Mouse (Mus musculus): ENCODE data around the gene Nsun4. TPM values are rescaled to one million over a fixed set of nuclear protein-coding genes. Genes with fewer than 3 reads are reported as not detected.

Nsun4 gene
- polyA plus RNA-seq (2016; fragmentation: Nextera tagmentation; extraction: Ambion mirVana), result 10.7 and 11.4 TPM in 2 replicates

DNA sequence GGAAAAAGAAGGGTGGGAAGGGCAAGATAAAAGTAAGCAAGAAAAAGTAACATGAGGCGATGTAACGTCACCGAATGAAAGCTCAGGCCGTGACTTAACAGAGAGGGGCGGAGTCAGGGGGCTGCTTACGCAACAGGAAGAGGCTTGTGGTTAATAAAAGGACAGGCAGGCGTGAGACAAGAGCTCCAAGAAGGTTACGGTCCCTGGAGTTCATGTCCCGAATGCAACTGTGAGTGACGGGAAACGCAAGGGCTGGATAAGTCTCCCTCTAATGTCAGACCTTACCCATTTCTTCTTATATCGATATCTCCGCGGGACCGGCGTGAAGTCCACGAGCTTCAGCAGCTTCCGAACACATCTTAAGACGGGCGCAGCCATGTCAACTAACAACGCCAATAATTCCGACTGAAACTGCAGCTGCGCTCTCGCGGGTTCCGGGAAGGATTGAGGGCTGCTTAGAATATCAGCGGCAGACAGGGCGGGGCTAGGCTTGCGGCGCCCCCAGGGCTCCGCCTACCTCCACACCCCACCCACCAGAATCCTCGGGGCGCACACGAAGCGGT lies at the start of gene Nsun4:
TSS of gene Nsun4 (minus strand) at position 478 of the 563 bp plus-strand sequence.
- Histone ChIP-seq H3K27ac (peak within 1 kb of the TSS; percentile 95), H3K4me1 (peaks cover 27% of the 10 kb centered on the region), H3K27me3 (replicated peaks) (no peaks in the 10 kb centered on the region), H3K9me3 (replicated peaks) (no peaks in the 10 kb centered on the region), H3K4me2 (peak within 1 kb of the TSS; percentile 95), H3K9ac (peak within 1 kb of the TSS; percentile 73), H3K36me3 (peaks cover 3% of the 10 kb centered on the region; the same call in 1 of the 2 replicates), H3K4me3 (peak within 1 kb of the TSS; percentile 69)
- under 1% methylated on average over 35 of the region's 35 CpGs for WGBS (ENCODE audit: insufficient replicate concordance)
- peak; percentile 96 for ATAC-seq

DNA sequence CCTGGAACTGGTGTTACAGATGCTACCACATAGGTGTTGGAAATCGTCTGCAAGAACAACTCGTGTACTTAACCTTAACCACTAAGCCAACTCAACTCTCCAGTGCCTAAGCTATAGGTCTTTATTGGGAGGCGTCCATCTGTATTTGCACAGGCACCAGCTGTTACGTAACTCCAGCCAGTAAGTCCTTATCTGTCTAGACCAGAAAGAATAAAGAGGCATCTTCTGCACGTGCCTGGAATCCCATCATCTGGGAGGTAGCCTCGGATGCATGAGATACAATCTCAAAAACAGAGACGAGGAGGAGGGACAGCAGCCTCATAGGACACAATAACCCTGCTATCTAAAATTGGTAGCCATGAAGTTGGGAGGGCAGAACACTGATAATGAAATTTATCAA lies 47.3 kb upstream of the Nsun4 start:
- 20% methylated on average over 7 of the region's 7 CpGs for whole genome bisulfite sequencing (ENCODE audit: insufficient replicate concordance)
- peak overlapping the region; percentile 27; the same call in 1 of the 2 replicates for H3K4me2 ChIP-seq
- H3K4me1 ChIP-seq, result peaks cover 28% of the 10 kb centered on the region
- peaks cover 100% of the 10 kb centered on the region for H3K36me3 ChIP-seq
- H3K9me3 ChIP-seq (replicated peaks), result no peaks in the 10 kb centered on the region
- no peaks in the 10 kb centered on the region for H3K27me3 ChIP-seq (replicated peaks)
- no peak overlapping the region for H3K4me3 ChIP-seq
- peak overlapping the region; percentile 74 for H3K27ac ChIP-seq
- peak; percentile 84 for ATAC-seq
- H3K9ac ChIP-seq, result no peak overlapping the region

DNA sequence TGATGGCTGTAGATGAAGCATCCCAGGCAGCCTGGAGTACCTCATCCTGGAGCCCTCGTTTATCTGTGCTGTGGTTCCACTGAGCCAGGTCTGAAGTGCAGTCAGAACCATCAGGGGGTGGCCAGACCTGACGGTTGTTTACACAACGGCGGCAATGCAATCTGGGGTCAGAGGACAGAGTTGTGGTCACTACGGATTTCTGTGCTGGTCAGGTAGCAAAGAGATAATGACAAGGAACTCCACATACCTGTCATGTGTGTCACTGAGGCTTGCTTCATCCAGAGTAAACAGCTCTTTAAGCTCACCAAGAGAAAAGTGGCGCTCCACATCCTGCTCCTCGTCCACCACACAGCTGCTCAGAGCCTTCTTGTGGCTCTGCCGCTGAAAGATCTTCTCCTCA lies 43.5 kb upstream of the Nsun4 start:
- Histone ChIP-seq H3K4me2 (no peak overlapping the region), H3K4me3 (no peak overlapping the region), H3K27ac (peak overlapping the region; percentile 56), H3K9ac (no peak overlapping the region), H3K4me1 (peaks cover 26% of the 10 kb centered on the region), H3K27me3 (replicated peaks) (no peaks in the 10 kb centered on the region), H3K36me3 (peaks cover 100% of the 10 kb centered on the region), H3K9me3 (replicated peaks) (no peaks in the 10 kb centered on the region)
- peak; percentile 17; the same call in 1 of the 2 replicates for ATAC-seq
- WGBS (ENCODE audit: insufficient replicate concordance), result 76% methylated on average over 8 of the region's 8 CpGs

- Histone ChIP-seq H3K9me3 (replicated peaks) (no peaks in the 10 kb centered on the region), H3K4me3 (no peak overlapping the region), H3K4me1 (peaks cover 17% of the 10 kb centered on the region), H3K9ac (no peak overlapping the region), H3K27me3 (replicated peaks) (no peaks in the 10 kb centered on the region), H3K27ac (no peak overlapping the region), H3K4me2 (no peak overlapping the region), H3K36me3 (peaks cover 100% of the 10 kb centered on the region)
- WGBS (ENCODE audit: insufficient replicate concordance), result 80% methylated on average over 10 of the region's 10 CpGs
- ATAC-seq, result no peak
These were observed 42.6 kb upstream of the Nsun4 start for GRCm38 (mm10) chr4:116096291-116096690.

DNA sequence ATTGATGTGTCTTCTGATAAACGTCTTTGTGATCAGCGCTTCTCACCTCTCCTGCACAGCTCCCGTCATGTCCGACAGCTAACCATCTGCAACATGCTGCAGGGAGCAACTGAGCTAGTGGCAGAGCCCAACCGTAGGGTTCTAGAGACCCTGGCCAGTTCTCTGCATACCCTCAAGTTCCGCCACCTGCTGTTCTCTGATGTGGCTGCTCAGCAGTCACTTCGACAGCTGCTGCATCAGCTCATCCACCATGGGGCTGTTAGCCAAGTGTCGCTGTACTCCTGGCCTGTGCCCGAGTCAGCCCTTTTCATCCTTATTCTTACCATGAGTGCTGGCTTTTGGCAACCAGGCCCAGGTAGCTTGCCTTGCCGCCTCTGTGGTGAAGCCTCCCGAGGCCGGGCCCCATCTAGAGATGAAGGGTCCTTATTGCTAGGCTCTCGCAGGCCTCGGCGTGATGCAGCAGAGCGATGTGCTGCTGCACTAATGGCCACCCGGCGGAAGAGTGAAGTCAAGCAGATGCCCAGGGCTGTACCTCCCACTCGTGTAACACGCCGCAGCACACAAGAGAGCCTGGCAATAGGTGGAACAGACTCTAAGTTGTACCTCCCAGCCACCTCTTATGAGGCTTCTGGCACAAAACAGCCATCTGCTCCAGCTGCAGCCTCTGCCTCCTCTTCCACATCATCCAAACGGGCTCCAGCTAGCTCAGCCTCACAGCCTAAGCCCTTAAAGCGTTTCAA lies 35.0 kb upstream of the Nsun4 start:
- no peak overlapping the region for H3K27ac ChIP-seq
- no peaks in the 10 kb centered on the region for H3K27me3 ChIP-seq (replicated peaks)
- no peak overlapping the region for H3K4me3 ChIP-seq
- no peak for ATAC-seq
- no peak overlapping the region for H3K4me2 ChIP-seq
- 85% methylated on average over 23 of the region's 23 CpGs for WGBS (ENCODE audit: insufficient replicate concordance)
- no peak overlapping the region for H3K9ac ChIP-seq
- no peaks in the 10 kb centered on the region for H3K4me1 ChIP-seq
- H3K36me3 ChIP-seq, result peaks cover 96% of the 10 kb centered on the region
- H3K9me3 ChIP-seq (replicated peaks), result no peaks in the 10 kb centered on the region

- H3K27ac ChIP-seq, result peak overlapping the region; percentile 97
- peaks cover 42% of the 10 kb centered on the region for H3K36me3 ChIP-seq
- H3K27me3 ChIP-seq (replicated peaks), result no peaks in the 10 kb centered on the region
- H3K9ac ChIP-seq, result peak overlapping the region; percentile 99
- H3K4me1 ChIP-seq, result peaks cover 38% of the 10 kb centered on the region
- WGBS (ENCODE audit: insufficient replicate concordance), result 30% methylated on average over 3 of the region's 3 CpGs
- peak overlapping the region; percentile 89 for H3K4me2 ChIP-seq
- no peaks in the 10 kb centered on the region for H3K9me3 ChIP-seq (replicated peaks)
- ATAC-seq, result no peak
- peak overlapping the region; percentile 96 for H3K4me3 ChIP-seq
These were observed 23.8 kb upstream of the Nsun4 start for GRCm38 (mm10) chr4:116077240-116078095.

- peak overlapping the region; percentile 89 for H3K4me2 ChIP-seq
- H3K9ac ChIP-seq, result peak overlapping the region; percentile 99
- H3K27me3 ChIP-seq (replicated peaks), result no peaks in the 10 kb centered on the region
- H3K27ac ChIP-seq, result peak overlapping the region; percentile 97
- peak; percentile 35 for ATAC-seq
- H3K4me1 ChIP-seq, result peaks cover 43% of the 10 kb centered on the region
- peaks cover 33% of the 10 kb centered on the region for H3K36me3 ChIP-seq
- H3K4me3 ChIP-seq, result peak overlapping the region; percentile 96
- no peaks in the 10 kb centered on the region for H3K9me3 ChIP-seq (replicated peaks)
- 1% methylated on average over 37 of the region's 37 CpGs for WGBS (ENCODE audit: insufficient replicate concordance)
These were observed 22.9 kb upstream of the Nsun4 start for GRCm38 (mm10) chr4:116076369-116077231.

DNA sequence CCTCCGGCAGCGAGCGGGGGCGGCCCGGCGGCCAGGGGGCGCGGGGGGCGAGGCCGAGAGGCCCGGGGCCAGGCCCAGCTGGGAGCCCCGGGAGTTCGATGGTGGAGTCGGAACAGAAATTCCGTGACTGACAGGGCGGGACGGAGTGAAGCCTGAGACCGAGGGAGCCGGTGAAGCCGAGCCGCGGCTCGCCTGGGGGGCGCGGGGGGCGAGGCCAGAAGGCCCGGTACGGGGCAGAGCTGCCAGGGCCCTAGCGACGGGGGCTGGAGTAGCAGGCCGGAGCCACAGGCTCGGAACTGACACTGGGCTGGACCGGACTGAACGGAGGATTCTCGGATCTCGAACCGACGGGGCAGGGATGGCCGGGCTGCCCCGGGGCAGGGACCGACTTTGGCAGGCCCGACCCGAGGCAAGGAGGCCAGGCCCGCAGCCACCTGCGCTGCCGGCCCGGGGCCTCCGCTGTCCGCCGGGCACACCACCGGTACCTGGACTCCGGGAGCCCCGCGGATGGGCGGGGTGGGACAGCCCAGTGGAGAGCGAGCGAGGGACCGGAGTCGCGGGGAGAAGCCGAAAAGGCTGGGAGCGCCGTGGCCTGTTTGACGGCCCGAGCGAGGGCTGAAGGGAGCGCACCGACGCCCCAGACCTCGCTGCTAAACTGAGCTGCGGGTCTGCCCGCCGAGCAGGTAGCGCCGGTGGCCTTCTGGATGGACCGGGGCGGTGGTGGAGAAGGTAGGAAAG lies 22.1 kb upstream of the Nsun4 start:
- Histone ChIP-seq H3K36me3 (peaks cover 31% of the 10 kb centered on the region), H3K27ac (peak overlapping the region; percentile 97), H3K9me3 (replicated peaks) (no peaks in the 10 kb centered on the region), H3K27me3 (replicated peaks) (no peaks in the 10 kb centered on the region), H3K4me2 (peak overlapping the region; percentile 89), H3K4me3 (peak overlapping the region; percentile 96), H3K9ac (peak overlapping the region; percentile 99), H3K4me1 (peaks cover 48% of the 10 kb centered on the region)
- 2% methylated on average over 75 of the region's 77 CpGs for WGBS (ENCODE audit: insufficient replicate concordance)
- peak; percentile 53 for ATAC-seq

DNA sequence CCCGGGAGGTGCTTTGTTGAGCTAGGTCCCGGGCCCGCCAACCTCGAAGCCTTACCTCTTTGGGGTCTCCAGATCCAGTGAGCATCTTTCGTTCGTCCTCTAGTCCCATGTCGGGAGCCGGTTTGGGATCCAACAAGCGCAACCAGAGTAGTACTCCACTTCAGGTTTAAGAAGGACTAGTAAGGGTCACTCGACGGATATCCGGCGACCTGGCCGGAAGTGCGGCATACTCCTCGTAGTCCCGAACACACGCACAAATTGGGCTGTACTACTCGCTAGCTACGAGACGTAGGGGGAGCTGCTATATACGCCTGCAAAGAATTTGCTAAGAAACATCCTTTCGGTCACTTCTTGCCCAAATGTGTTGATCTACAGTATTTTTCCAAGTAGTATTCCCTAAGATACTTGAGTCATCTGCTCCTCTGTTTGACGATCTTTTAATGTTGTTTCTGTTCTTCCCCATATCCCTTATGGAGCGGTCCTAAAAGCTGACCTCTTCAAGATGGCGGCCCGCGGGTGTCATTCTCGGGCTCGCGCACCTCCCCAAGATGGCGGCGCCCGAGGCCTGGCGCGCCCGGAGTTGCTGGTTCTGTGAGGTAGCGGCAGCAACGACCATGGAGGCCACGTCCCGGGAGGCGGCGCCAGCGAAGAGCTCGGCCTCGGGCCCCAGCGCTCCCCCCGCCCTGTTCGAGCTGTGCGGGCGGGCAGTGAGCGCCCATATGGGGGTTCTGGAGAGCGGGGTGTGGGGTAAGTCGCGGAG lies 21.4 kb upstream of the Nsun4 start, which contains the start of the genes Uqcrh and Lrrc41:
TSS of gene Uqcrh (minus strand) at position 211 of the 760 bp plus-strand sequence.
TSS of gene Lrrc41 (plus strand) at position 409 of the 760 bp plus-strand sequence.
- under 1% methylated on average over 55 of the region's 55 CpGs for WGBS (ENCODE audit: insufficient replicate concordance)
- Histone ChIP-seq H3K4me1 (peaks cover 48% of the 10 kb centered on the region), H3K27me3 (replicated peaks) (no peaks in the 10 kb centered on the region), H3K36me3 (peaks cover 29% of the 10 kb centered on the region), H3K9me3 (replicated peaks) (no peaks in the 10 kb centered on the region), H3K9ac (peak within 1 kb of the TSS; percentile 99), H3K4me3 (peak within 1 kb of the TSS; percentile 96), H3K4me2 (peak within 1 kb of the TSS; percentile 89), H3K27ac (peak within 1 kb of the TSS; percentile 97)
- peak; percentile 87 for ATAC-seq

GRCm38 (mm10) chr4:116074145-116074675 lies 20.5 kb upstream of the Nsun4 start:
- peak overlapping the region; percentile 96 for H3K4me3 ChIP-seq
- peaks cover 48% of the 10 kb centered on the region for H3K4me1 ChIP-seq
- peak overlapping the region; percentile 97 for H3K27ac ChIP-seq
- no peak for ATAC-seq
- H3K36me3 ChIP-seq, result peaks cover 31% of the 10 kb centered on the region
- H3K4me2 ChIP-seq, result peak overlapping the region; percentile 89
- 2% methylated on average over 8 of the region's 8 CpGs for WGBS (ENCODE audit: insufficient replicate concordance)
- no peaks in the 10 kb centered on the region for H3K9me3 ChIP-seq (replicated peaks)
- H3K27me3 ChIP-seq (replicated peaks), result no peaks in the 10 kb centered on the region
- H3K9ac ChIP-seq, result peak overlapping the region; percentile 99

Data from liver, embryonic 12.5 days (tissue).